Mouse (Mus musculus): ENCODE data around the gene Sox11. TPM values are rescaled to one million over a fixed set of nuclear protein-coding genes. Genes with fewer than 3 reads are reported as not detected.

The Sox11 gene
- total and polyA plus RNA-seq, 2 experiments from 2014 or later, result 3.8 to 6.6 TPM

- Histone ChIP-seq H3K27me3 (ENCODE audit: control insufficient read depth, insufficient read depth, low read length) (no peaks in the 10 kb centered on the region), H3K27ac (ENCODE audit: low read depth) (no peak overlapping the region), H3K4me1 (ENCODE audit: control insufficient read depth, insufficient read depth) (no peaks in the 10 kb centered on the region), H3K36me3 (replicated peaks; ENCODE audit: control insufficient read depth, insufficient read depth, low read length) (no peaks in the 10 kb centered on the region), H3K4me2 (ENCODE audit: low read depth, low read length) (no peak overlapping the region), H3K4me3 (ENCODE audit: low read depth, low read length) (no peak overlapping the region), H3K9me3 (replicated peaks; ENCODE audit: control insufficient read depth, low read length) (no peaks in the 10 kb centered on the region), H3K9ac (replicated peaks; ENCODE audit: low read depth, low read length) (no peak overlapping the region)
- WGBS, result 76% methylated on average over 11 of the region's 11 CpGs
- DNase-seq (ENCODE audit: low spot score), result no peak
- TF ChIP-seq EP300 (IDR thresholded peaks at IDR 0.05; ENCODE audit: low read depth) (no peak), CTCF (IDR thresholded peaks at IDR 0.05; ENCODE audit: low read depth) (no peak)
- no peak for ATAC-seq (ENCODE audit: insufficient read depth, low read depth)
Measured at GRCm38 (mm10) chr12:27335356-27336055, 6.9 kb downstream of the Sox11 start.

GRCm38 (mm10) chr12:27333590-27333989 is 8.8 kb downstream of the Sox11 start:
- ATAC-seq (ENCODE audit: insufficient read depth, low read depth), result no peak
- Histone ChIP-seq H3K4me2 (ENCODE audit: low read depth, low read length) (no peak overlapping the region), H3K4me1 (ENCODE audit: control insufficient read depth, insufficient read depth) (0 out of 2 replicates have a peak, but pooled peaks cover 1% of the 10 kb centered on the region), H3K9me3 (replicated peaks; ENCODE audit: control insufficient read depth, low read length) (no peaks in the 10 kb centered on the region), H3K9ac (replicated peaks; ENCODE audit: low read depth, low read length) (no peak overlapping the region), H3K27me3 (ENCODE audit: control insufficient read depth, insufficient read depth, low read length) (no peaks in the 10 kb centered on the region), H3K4me3 (ENCODE audit: low read depth, low read length) (no peak overlapping the region), H3K27ac (ENCODE audit: low read depth) (no peak overlapping the region), H3K36me3 (replicated peaks; ENCODE audit: control insufficient read depth, insufficient read depth, low read length) (no peaks in the 10 kb centered on the region)
- 85% methylated on average over 3 of the region's 3 CpGs for WGBS
- TF ChIP-seq EP300 (IDR thresholded peaks at IDR 0.05; ENCODE audit: low read depth) (no peak), CTCF (IDR thresholded peaks at IDR 0.05; ENCODE audit: low read depth) (no peak)
- no peak for DNase-seq (ENCODE audit: low spot score)

GRCm38 (mm10) chr12:27323423-27323822 is 19.0 kb downstream of the Sox11 start:
- no peak for ATAC-seq (ENCODE audit: insufficient read depth, low read depth)
- TF ChIP-seq EP300 (IDR thresholded peaks at IDR 0.05; ENCODE audit: low read depth), result no peak
- TF ChIP-seq CTCF (IDR thresholded peaks at IDR 0.05; ENCODE audit: low read depth), result no peak

GRCm38 (mm10) chr12:27320705-27321104 is 21.7 kb downstream of the Sox11 start:
- H3K27ac ChIP-seq (ENCODE audit: low read depth), result no peak overlapping the region
- DNase-seq (ENCODE audit: low spot score) (no peak), ATAC-seq (ENCODE audit: insufficient read depth, low read depth) (no peak)
- H3K4me3 ChIP-seq (ENCODE audit: low read depth, low read length), result no peak overlapping the region
- no peaks in the 10 kb centered on the region for H3K9me3 ChIP-seq (replicated peaks; ENCODE audit: control insufficient read depth, low read length)
- H3K4me1 ChIP-seq (ENCODE audit: control insufficient read depth, insufficient read depth), result no peaks in the 10 kb centered on the region
- no peak for TF ChIP-seq EP300 (IDR thresholded peaks at IDR 0.05; ENCODE audit: low read depth)
- TF ChIP-seq CTCF (IDR thresholded peaks at IDR 0.05; ENCODE audit: low read depth), result no peak
- H3K27me3 ChIP-seq (ENCODE audit: control insufficient read depth, insufficient read depth, low read length), result 0 out of 2 replicates have a peak, but pooled peaks cover 3% of the 10 kb centered on the region
- no peak overlapping the region for H3K9ac ChIP-seq (replicated peaks; ENCODE audit: low read depth, low read length)
- H3K4me2 ChIP-seq (ENCODE audit: low read depth, low read length), result no peak overlapping the region
- no peaks in the 10 kb centered on the region for H3K36me3 ChIP-seq (replicated peaks; ENCODE audit: control insufficient read depth, insufficient read depth, low read length)

More at GRCm38 (mm10) chr12:27323423-27323822, 19.0 kb downstream of the Sox11 start:
- DNase-seq (ENCODE audit: low spot score), result no peak
- Histone ChIP-seq H3K27me3 (ENCODE audit: control insufficient read depth, insufficient read depth, low read length) (0 out of 2 replicates have a peak, but pooled peaks cover 3% of the 10 kb centered on the region), H3K36me3 (replicated peaks; ENCODE audit: control insufficient read depth, insufficient read depth, low read length) (no peaks in the 10 kb centered on the region), H3K27ac (ENCODE audit: low read depth) (no peak overlapping the region), H3K9ac (replicated peaks; ENCODE audit: low read depth, low read length) (no peak overlapping the region), H3K9me3 (replicated peaks; ENCODE audit: control insufficient read depth, low read length) (no peaks in the 10 kb centered on the region), H3K4me2 (ENCODE audit: low read depth, low read length) (no peak overlapping the region), H3K4me1 (ENCODE audit: control insufficient read depth, insufficient read depth) (peaks cover 6% of the 10 kb centered on the region; the same call in 1 of the 2 replicates), H3K4me3 (ENCODE audit: low read depth, low read length) (no peak overlapping the region)
- 57% methylated on average over 1 of the region's 1 CpGs for WGBS

- TF ChIP-seq EP300 (IDR thresholded peaks at IDR 0.05; ENCODE audit: low read depth), result no peak
- Histone ChIP-seq H3K36me3 (replicated peaks; ENCODE audit: control insufficient read depth, insufficient read depth, low read length) (no peaks in the 10 kb centered on the region), H3K9ac (replicated peaks; ENCODE audit: low read depth, low read length) (no peak overlapping the region), H3K9me3 (replicated peaks; ENCODE audit: control insufficient read depth, low read length) (no peaks in the 10 kb centered on the region), H3K4me3 (ENCODE audit: low read depth, low read length) (no peak overlapping the region), H3K4me2 (ENCODE audit: low read depth, low read length) (no peak overlapping the region), H3K4me1 (ENCODE audit: control insufficient read depth, insufficient read depth) (peaks cover 16% of the 10 kb centered on the region; the same call in 1 of the 2 replicates), H3K27ac (ENCODE audit: low read depth) (no peak overlapping the region), H3K27me3 (ENCODE audit: control insufficient read depth, insufficient read depth, low read length) (0 out of 2 replicates have a peak, but pooled peaks cover 3% of the 10 kb centered on the region)
- ATAC-seq (ENCODE audit: insufficient read depth, low read depth) (no peak), DNase-seq (ENCODE audit: low spot score) (no peak)
- 74% methylated on average over 8 of the region's 8 CpGs for WGBS
Measured at GRCm38 (mm10) chr12:27312985-27313384, 29.4 kb downstream of the Sox11 start.
